Mouse (Mus musculus): Measurements from ENCODE around the gene Ccdc42.

DNA sequence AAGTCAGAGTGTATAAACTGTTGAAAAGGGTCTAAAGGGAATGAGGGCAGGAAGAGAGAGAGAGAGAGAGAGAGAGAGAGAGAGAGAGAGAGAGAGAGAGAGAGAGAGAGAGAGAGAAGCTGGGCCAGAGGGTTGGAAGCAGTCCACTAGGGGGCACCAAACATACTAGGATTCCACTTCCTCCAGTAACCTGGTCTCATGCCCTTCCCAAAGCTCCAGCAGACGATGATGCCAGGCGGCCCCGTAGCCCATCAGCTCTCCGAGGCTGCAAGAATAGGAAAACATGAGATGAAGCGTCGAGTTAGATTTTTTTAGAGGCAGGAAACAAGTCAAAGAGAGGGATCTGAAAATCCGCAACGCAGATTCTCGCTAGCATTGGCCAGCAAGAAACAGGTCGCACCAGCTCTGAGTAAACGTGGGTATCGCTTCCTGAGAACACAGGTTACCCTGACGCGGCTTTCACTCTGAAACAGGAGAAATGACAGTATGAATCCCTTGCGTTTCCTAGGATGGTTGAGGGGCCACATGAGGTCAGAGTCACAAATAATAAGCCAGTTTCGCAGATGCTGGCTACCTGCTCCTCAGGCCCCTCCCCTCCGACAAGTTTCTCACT, 20.3 kb upstream of the Ccdc42 start:
- TF ChIP-seq POLR2A (IDR thresholded peaks at IDR 0.05; ENCODE audit: low read depth, low read length) (no peak), CTCF (IDR thresholded peaks at IDR 0.05; ENCODE audit: borderline replicate concordance, insufficient read depth, low read length) (0 out of 2 replicates have a peak, but pooled peaks have one; percentile 18)

Data from embryonic fibroblast, embryonic 13.5 days (primary cell).